Mouse (Mus musculus): ENCODE results near the gene Tada3. TPM values are rescaled to one million over a fixed set of nuclear protein-coding genes. Genes with fewer than 3 reads are reported as not detected.
A peak's percentile ranks its signal among the peaks of the same experiment; 100 is the strongest.

The Tada3 gene
- 42.3 and 50.3 TPM in 2 replicates for polyA plus RNA-seq (2012; rRNA removed)

DNA sequence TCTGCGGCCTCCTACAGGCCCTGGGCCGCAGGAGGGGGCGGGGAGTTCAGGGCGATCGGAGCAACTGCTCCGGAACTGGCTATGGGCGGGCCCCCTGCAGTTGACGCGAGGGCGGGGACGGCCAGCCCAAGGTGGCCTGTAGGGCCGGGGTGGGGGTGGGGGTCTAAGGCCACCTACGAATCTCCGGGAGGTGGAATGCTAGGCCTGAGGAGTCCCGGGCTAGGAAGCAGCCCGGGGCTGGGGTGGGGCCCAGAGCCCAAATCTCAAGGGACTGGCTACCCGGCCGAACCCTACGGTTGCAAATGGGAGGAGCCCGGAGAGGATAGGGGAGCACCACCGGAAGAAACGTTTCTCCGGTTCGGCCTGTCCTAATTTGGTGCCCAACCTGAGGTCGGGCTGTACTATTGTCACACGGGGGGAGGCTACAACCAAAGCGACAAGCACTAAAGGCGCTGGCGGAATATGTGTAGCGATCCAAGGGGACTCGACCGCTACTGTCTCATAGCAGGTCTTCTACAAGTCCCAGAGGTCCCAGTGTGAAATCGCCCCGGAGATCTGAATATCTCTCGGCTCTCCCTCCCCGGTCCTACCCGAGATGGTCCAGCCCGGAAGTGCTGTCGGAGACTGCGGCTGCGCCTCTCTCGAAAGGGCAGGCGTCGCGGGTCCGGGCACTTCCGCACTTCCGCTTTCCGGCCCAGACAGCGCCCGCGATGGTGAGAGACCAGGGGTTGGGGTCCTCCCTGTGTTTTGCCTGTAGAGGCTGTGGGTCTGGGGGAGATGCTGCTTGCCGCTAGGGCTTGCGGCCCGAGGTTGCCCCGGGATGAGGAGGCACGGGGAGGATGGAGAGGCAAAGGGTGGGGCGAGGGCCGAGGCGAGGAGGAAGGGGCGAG, at the start of gene Tada3, which contains the start of gene Arpc4:
Gene Tada3 (minus strand): TSS at position 388 of the 890 bp plus-strand sequence.
Gene Arpc4 (plus strand): TSS at position 620 of the 890 bp plus-strand sequence.
- peaks cover 7% of the 10 kb centered on the region for H3K36me3 ChIP-seq (ENCODE audit: control insufficient read depth, insufficient read depth, low read length)
- H3K4me1 ChIP-seq (ENCODE audit: control insufficient read depth, insufficient read depth, low read length), result peaks cover 7% of the 10 kb centered on the region
- TF ChIP-seq CTCF (IDR thresholded peaks at IDR 0.05; ENCODE audit: control insufficient read depth, insufficient read depth, insufficient replicate concordance, low read depth, low read length) (no peak), POLR2A (IDR thresholded peaks at IDR 0.05; ENCODE audit: control insufficient read depth, low read depth, low read length) (peak; percentile 60)
- no peaks in the 10 kb centered on the region for H3K27me3 ChIP-seq (ENCODE audit: control insufficient read depth, insufficient read depth, low read length)
- peak within 1 kb of the TSS; percentile 89 for H3K4me3 ChIP-seq (ENCODE audit: control insufficient read depth, low read depth, low read length)
- peak within 1 kb of the TSS; percentile 99 for H3K27ac ChIP-seq (ENCODE audit: control insufficient read depth, insufficient read depth, low read depth, low read length)

GRCm38 (mm10) chr6:113427397-113427796, 49.7 kb upstream of the Tada3 start:
- Histone ChIP-seq H3K27me3 (ENCODE audit: control insufficient read depth, insufficient read depth, low read length) (no peaks in the 10 kb centered on the region), H3K4me1 (ENCODE audit: control insufficient read depth, insufficient read depth, low read length) (no peaks in the 10 kb centered on the region), H3K36me3 (ENCODE audit: control insufficient read depth, insufficient read depth, low read length) (no peaks in the 10 kb centered on the region), H3K4me3 (ENCODE audit: control insufficient read depth, low read depth, low read length) (no peak overlapping the region), H3K27ac (ENCODE audit: control insufficient read depth, insufficient read depth, low read depth, low read length) (no peak overlapping the region)
- no peak for TF ChIP-seq POLR2A (IDR thresholded peaks at IDR 0.05; ENCODE audit: control insufficient read depth, low read depth, low read length)
- peak; percentile 71; the same call in 1 of the 2 replicates for TF ChIP-seq CTCF (IDR thresholded peaks at IDR 0.05; ENCODE audit: control insufficient read depth, insufficient read depth, insufficient replicate concordance, low read depth, low read length)

- Histone ChIP-seq H3K4me1 (ENCODE audit: control insufficient read depth, insufficient read depth, low read length) (no peaks in the 10 kb centered on the region), H3K36me3 (ENCODE audit: control insufficient read depth, insufficient read depth, low read length) (no peaks in the 10 kb centered on the region), H3K27me3 (ENCODE audit: control insufficient read depth, insufficient read depth, low read length) (no peaks in the 10 kb centered on the region), H3K4me3 (ENCODE audit: control insufficient read depth, low read depth, low read length) (no peak overlapping the region), H3K27ac (ENCODE audit: control insufficient read depth, insufficient read depth, low read depth, low read length) (no peak overlapping the region)
- TF ChIP-seq POLR2A (IDR thresholded peaks at IDR 0.05; ENCODE audit: control insufficient read depth, low read depth, low read length) (no peak), CTCF (IDR thresholded peaks at IDR 0.05; ENCODE audit: control insufficient read depth, insufficient read depth, insufficient replicate concordance, low read depth, low read length) (no peak)
Measured at GRCm38 (mm10) chr6:113426696-113427095, 49.0 kb upstream of the Tada3 start.

DNA sequence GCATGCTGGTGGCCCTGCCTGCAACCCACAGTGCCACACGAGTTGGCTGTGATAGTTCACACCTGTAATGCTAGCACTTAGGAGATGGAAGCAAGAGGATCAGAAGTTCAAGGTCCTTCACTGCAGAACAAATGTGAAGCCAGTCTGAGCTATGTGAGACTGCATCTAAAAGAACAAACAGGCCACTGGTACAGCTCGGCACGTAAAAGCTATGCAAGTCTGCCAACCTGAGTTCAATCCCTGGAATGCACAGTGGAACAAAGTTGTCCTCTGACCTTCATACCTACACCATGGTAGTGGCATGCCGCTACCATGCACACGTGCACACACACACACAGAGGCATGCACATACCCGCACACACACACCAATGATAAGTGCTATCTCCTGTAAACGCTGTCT, 46.5 kb upstream of the Tada3 start:
- H3K4me1 ChIP-seq (ENCODE audit: control insufficient read depth, insufficient read depth, low read length), result peaks cover 3% of the 10 kb centered on the region; the same call in 1 of the 2 replicates
- no peaks in the 10 kb centered on the region for H3K36me3 ChIP-seq (ENCODE audit: control insufficient read depth, insufficient read depth, low read length)
- TF ChIP-seq POLR2A (IDR thresholded peaks at IDR 0.05; ENCODE audit: control insufficient read depth, low read depth, low read length), result no peak
- no peak for TF ChIP-seq CTCF (IDR thresholded peaks at IDR 0.05; ENCODE audit: control insufficient read depth, insufficient read depth, insufficient replicate concordance, low read depth, low read length)
- no peak overlapping the region for H3K4me3 ChIP-seq (ENCODE audit: control insufficient read depth, low read depth, low read length)
- no peak overlapping the region for H3K27ac ChIP-seq (ENCODE audit: control insufficient read depth, insufficient read depth, low read depth, low read length)
- no peaks in the 10 kb centered on the region for H3K27me3 ChIP-seq (ENCODE audit: control insufficient read depth, insufficient read depth, low read length)

DNA sequence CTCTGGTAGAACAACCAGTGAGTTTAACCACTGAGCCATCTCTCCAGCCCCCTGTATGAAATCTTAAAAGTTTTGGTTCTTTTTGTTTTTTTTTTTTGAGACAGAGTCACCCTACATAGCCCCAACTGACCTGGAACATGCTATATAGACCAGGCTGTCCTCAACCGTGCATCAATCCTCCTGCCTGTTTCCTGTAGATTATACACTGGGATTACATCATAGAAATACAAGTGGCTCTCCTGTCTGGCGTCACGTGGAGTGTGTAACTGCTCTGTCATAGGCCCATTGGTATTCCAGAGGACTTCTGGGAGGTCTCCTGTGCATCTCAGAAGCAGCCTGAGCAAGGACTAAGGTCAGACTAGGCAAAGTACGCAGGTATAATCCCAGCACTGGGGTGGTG, 45.3 kb upstream of the Tada3 start:
- H3K36me3 ChIP-seq (ENCODE audit: control insufficient read depth, insufficient read depth, low read length), result no peaks in the 10 kb centered on the region
- TF ChIP-seq CTCF (IDR thresholded peaks at IDR 0.05; ENCODE audit: control insufficient read depth, insufficient read depth, insufficient replicate concordance, low read depth, low read length) (no peak), POLR2A (IDR thresholded peaks at IDR 0.05; ENCODE audit: control insufficient read depth, low read depth, low read length) (no peak)
- H3K27ac ChIP-seq (ENCODE audit: control insufficient read depth, insufficient read depth, low read depth, low read length), result no peak overlapping the region
- H3K4me1 ChIP-seq (ENCODE audit: control insufficient read depth, insufficient read depth, low read length), result peaks cover 9% of the 10 kb centered on the region
- no peaks in the 10 kb centered on the region for H3K27me3 ChIP-seq (ENCODE audit: control insufficient read depth, insufficient read depth, low read length)
- H3K4me3 ChIP-seq (ENCODE audit: control insufficient read depth, low read depth, low read length), result no peak overlapping the region

- no peaks in the 10 kb centered on the region for H3K27me3 ChIP-seq (ENCODE audit: control insufficient read depth, insufficient read depth, low read length)
- 0 out of 2 replicates have a peak within 1 kb of the TSS, but pooled peaks have one; percentile 33 for H3K27ac ChIP-seq (ENCODE audit: control insufficient read depth, insufficient read depth, low read depth, low read length)
- no peaks in the 10 kb centered on the region for H3K36me3 ChIP-seq (ENCODE audit: control insufficient read depth, insufficient read depth, low read length)
- peak within 1 kb of the TSS; percentile 95 for H3K4me3 ChIP-seq (ENCODE audit: control insufficient read depth, low read depth, low read length)
- H3K4me1 ChIP-seq (ENCODE audit: control insufficient read depth, insufficient read depth, low read length), result peaks cover 9% of the 10 kb centered on the region
- TF ChIP-seq CTCF (IDR thresholded peaks at IDR 0.05; ENCODE audit: control insufficient read depth, insufficient read depth, insufficient replicate concordance, low read depth, low read length), result no peak
- peak; percentile 61; the same call in 1 of the 2 replicates for TF ChIP-seq POLR2A (IDR thresholded peaks at IDR 0.05; ENCODE audit: control insufficient read depth, low read depth, low read length)
Measured at GRCm38 (mm10) chr6:113419199-113419587, 41.5 kb upstream of the Tada3 start, which contains the start of gene Rpusd3. TSS of gene Rpusd3 (minus strand) at chr6:113419340.

DNA sequence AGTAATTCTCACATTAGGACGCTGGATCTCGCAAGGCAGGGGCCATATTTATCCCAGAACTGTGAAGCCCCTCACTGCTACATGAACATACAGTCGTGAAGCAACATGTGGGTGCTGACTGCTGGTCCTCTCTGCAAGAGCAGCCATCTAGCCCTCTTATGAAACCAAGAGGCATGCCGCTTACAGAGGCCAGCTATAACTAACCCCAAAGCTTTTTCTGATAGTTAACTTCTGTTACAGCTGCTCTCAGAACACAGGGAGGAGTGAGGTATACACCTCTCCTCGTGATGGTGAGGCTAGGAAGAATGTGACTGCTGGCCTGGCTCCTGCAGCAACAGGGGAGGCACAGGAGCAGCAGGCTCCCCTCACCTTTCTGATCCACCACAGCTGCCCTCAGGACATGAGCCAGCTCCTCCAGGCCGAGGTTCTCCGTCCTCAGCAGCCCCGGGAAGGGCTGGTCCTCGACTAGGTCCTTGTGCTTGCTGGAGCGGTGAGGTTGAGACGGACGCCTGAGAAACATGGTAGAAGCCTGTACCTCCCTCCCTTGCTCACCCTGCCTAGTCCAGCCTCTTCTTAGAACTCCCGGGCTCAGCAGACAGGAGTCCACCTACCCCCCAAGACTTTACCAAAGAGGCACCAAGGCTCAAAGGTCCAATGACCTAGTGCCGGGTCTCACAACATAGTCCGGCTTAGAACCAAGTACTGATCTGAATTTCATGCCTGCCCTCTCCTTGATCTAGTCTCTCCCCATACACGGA, 40.9 kb upstream of the Tada3 start:
- Histone ChIP-seq H3K4me1 (ENCODE audit: control insufficient read depth, insufficient read depth, low read length) (peaks cover 9% of the 10 kb centered on the region), H3K36me3 (ENCODE audit: control insufficient read depth, insufficient read depth, low read length) (no peaks in the 10 kb centered on the region), H3K4me3 (ENCODE audit: control insufficient read depth, low read depth, low read length) (peak overlapping the region; percentile 95), H3K27me3 (ENCODE audit: control insufficient read depth, insufficient read depth, low read length) (no peaks in the 10 kb centered on the region), H3K27ac (ENCODE audit: control insufficient read depth, insufficient read depth, low read depth, low read length) (0 out of 2 replicates have a peak overlapping the region, but pooled peaks have one; percentile 33)
- TF ChIP-seq POLR2A (IDR thresholded peaks at IDR 0.05; ENCODE audit: control insufficient read depth, low read depth, low read length) (no peak), CTCF (IDR thresholded peaks at IDR 0.05; ENCODE audit: control insufficient read depth, insufficient read depth, insufficient replicate concordance, low read depth, low read length) (0 out of 2 replicates have a peak, but pooled peaks have one; percentile 1)

All from testis, adult 2 months (tissue).